Mouse (Mus musculus) heart, adult 8-10 months (tissue): Measurements from ENCODE around the gene Nrsn2. TPM values are rescaled to one million over a fixed set of nuclear protein-coding genes. Genes with fewer than 3 reads are reported as not detected.
A peak's percentile ranks its signal among the peaks of the same experiment; 100 is the strongest.
"Not testable (repeated sequence)": the region's sequence is repeated elsewhere in the genome, so short reads cannot be mapped to it uniquely, and the experiment has no call there.

ENCODE experiments used
- DNase-seq: peaks from one replicate; pipeline ENCODE4 v3.0.0; 2022; ENCODE audit warnings: low spot score
- total RNA-seq, 4 experiments: library from RNA; stranded (reverse); gene quantifications; 2 replicates each; pipeline ENCODE4 v1.2.4; 2022

The Nrsn2 gene
- total RNA-seq, 4 experiments from 2014 or later = not detected

GRCm38 (mm10) chr2:152392786-152393185 lies 16.3 kb upstream of the Nrsn2 start:
- no peak for DNase-seq

DNA sequence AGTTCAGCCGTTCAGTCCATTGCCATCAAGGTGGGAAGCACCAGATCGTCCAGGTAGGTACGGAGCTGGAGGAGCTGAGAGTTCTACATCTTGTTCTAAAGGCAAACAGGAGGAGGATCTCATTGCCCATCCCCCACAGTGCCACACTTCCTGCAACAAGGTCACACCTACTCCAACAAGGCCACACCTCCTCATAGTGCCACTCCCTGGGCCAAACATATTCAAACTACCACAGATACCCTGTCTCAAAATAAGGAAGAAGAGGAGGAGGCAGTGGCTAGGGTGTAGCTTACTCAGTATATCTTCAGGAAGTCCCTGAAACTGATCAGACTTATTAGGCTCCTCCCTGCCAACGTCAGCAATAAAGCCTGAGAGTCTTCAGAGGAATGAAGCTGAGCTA lies 7.8 kb upstream of the Nrsn2 start:
- no peak for DNase-seq

DNA sequence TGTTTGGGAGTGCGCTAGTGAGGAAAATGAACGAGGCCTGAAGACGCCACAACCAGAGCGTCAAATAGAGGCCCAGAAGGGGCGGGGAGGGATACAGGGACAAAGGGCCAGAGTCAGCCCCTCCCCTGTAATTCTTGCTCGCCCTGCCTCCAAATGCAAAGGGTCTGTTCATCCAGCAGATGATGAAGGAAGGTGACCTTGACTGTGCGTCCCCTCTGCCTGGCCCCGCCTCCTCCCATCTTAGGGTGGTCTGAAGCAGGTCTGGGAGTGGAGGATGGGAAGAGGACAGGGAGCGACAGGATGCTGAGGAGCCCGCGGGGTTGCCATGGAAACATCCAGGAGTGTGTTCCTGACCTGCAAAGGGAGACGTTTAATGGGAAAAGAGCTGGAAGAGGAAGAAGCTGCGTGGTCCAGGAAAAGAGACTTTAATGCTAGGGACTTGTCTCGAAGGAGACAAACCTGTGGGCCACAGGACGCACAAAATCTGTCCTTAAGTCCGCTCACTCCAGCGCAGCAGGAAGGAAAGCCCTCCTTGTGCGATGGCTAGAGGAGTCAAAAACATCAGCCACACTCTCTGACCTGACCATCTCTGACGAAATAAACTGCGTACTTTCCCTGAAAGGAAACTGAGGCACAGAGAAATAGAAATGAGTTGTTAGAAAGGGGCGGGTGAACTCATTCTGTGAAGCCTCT lies 640 bp downstream of the Nrsn2 start:
- DNase-seq = no peak

GRCm38 (mm10) chr2:152373547-152373946 lies 2.9 kb downstream of the Nrsn2 start:
- no peak for DNase-seq

DNA sequence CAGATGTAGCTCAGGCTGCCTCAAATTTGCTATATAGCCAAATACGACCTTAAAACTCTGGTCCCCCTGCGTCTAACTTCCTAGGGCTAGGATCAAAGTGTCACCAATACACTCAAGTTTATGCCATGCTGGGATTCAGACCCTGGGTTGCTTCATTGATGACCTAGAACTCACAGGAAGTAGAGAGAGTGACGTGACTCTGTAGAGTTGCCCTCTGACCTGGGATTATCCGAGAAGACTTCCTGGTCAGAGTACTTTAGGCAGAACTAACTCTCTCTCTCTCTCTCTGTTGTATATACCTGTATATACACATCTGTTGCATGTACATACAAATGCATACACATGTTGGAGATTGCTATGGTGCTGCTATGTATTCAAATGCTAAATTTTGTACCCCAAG lies 3.8 kb downstream of the Nrsn2 start:
- no peak for DNase-seq

DNA sequence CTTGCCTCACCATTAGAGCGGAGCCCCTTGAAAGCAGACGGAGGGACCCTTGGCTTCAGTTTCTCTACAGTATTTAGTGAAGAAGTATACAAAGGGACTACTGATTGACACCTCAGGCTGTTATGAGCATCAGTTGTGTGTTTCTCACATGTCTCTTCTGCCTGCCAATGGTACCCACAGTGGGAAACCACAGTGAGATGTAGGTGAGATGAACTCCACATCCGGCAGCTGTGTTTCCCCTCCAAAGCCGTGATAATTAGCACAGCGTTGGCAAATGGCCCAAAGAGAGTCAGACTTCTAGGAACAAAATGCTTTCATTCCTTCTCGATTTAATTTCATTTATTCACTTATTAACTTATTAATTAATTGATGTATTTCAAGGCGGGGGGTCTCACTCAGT lies 4.3 kb downstream of the Nrsn2 start:
- DNase-seq = no peak

DNA sequence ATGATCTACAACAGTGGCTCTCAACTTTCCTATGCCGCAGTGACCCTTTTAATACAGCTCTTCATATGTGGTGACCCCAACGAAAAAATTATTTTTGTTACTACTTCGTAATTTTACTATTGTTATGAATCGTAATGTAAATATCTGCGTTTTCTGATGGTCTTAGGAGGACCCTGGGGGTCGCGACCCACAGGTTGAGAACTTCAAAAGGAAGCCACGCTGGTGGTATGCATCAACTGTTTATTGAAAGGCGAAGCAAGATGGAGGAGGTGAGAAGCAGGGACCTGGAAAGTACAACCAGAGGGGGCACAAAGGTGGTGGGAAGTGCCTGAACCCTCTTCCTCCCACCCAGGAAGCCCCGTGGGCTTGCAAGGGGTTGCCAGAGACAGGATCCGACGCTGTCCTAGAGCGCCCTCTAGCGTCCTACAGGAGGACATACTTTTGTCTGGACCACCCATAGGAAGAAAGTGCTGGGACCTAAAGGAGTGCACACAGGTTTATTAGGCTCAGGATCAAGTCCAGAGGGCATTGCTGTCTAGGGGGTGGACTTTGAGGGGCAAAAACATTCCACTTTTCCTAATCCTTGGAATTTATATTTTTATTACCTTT lies 7.8 kb downstream of the Nrsn2 start:
- peak; percentile 48 for DNase-seq

- DNase-seq = no peak
Observed at GRCm38 (mm10) chr2:152367917-152368316, 8.5 kb downstream of the Nrsn2 start.

DNA sequence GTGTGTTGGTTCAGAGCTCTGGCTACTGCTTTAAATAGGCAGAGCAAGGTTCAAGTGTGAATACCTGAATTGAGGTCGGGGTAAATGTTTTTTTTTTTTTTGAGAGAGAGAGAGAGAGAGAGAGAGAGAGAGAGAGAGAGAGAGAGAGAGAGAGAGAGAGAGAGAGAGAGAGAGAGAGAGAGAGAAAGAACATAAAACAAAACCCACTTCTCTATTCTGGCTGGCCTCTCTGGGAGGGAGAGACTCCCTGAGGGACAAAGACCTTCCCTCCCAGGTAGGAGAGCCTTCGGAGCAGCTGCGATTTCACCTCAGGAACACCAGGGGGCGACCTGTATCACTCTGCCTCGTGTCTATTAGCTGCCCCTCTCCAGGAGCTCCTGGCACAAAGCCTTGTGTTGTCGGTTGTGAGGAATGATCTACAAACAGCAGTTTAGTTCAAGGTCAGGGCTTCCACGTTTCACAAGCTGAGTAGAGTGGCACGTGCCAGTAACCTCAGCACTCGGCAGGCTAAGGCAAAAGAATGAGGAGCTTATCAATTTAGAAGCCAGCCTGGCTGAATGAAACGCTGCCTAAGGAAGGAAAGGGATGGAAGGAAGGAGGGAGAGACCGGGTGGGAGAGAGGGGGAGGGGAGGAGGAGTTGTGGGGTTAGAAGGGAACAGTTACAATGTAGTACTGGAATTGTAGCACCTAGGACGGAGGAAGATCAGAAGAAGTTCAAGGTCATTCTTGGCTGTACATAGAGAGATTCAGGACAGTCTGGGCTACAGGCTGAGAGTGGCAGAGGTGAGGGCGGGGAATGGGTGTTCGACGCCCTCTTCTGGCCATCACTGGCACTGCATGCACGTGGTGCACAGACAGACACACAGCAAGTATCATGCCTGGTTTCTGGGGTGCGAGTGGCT lies 12.9 kb downstream of the Nrsn2 start:
- DNase-seq = peak; percentile 75

GRCm38 (mm10) chr2:152361193-152361592 lies 15.2 kb downstream of the Nrsn2 start:
- no peak for DNase-seq

DNA sequence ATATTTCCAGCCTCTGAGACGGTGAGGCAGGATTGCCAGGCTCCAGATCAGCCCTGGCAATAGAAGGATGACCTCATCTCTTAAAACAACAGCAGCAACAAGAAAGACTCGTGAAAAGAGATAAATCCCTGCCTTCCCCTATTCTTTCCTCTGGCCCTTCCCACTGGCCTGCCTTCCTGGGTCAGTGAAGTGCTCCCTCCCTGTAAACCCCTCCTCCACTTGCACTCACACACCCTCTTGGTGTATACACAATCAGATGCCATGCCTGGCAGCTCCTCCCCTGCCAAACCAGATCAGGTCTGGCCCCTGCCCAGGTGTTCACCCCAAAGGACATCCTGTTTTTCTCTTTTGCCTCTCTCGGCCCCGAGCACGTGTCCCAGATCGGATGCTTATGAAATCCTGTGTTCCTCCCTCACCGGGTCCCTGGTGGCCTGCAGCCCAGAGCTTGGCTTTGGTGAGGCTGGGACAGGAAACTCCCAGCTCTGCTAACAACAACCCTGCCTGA lies 16.1 kb downstream of the Nrsn2 start:
- DNase-seq = peak; percentile 90

DNA sequence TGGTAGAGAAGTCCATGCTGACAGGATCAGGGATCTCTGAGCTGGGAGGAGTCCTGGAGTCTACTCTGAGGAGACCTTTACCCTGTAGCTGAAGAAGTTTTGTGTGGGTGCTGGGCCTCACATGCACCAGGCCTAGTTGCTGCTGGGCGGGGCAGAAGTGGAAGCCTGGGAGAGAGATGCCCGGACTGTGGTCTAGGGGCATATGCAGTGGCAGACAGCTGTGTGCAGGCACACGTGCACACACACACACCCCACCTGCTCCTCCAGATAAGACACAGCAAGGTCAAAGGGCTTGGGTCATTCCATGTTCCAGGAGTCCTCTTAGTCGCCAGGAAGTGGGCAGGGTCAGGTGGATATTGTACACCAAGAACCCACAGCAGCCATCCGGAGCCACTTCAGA lies 16.8 kb downstream of the Nrsn2 start:
- no peak for DNase-seq

DNA sequence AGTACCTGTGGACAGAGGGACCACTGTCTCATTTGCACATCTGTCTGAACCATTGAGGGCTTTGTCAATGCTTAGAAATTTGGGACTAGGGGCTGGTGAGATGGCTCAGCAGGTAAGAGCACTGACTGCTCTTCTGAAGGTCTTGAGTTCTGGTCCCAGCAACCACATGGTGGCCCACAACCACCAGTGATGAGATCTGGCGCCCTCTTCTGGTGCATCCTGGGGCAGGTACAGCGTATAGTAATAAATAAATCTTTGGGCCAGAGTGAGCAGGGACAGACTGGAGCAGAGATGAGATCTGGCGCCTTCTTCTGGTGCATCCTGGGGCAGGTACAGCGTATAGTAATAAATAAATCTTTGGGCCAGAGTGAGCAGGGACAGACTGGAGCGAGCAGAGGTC lies 17.5 kb downstream of the Nrsn2 start:
- not testable (repeated sequence) for DNase-seq

GRCm38 (mm10) chr2:152357254-152357653 lies 19.2 kb downstream of the Nrsn2 start:
- DNase-seq = no peak

DNA sequence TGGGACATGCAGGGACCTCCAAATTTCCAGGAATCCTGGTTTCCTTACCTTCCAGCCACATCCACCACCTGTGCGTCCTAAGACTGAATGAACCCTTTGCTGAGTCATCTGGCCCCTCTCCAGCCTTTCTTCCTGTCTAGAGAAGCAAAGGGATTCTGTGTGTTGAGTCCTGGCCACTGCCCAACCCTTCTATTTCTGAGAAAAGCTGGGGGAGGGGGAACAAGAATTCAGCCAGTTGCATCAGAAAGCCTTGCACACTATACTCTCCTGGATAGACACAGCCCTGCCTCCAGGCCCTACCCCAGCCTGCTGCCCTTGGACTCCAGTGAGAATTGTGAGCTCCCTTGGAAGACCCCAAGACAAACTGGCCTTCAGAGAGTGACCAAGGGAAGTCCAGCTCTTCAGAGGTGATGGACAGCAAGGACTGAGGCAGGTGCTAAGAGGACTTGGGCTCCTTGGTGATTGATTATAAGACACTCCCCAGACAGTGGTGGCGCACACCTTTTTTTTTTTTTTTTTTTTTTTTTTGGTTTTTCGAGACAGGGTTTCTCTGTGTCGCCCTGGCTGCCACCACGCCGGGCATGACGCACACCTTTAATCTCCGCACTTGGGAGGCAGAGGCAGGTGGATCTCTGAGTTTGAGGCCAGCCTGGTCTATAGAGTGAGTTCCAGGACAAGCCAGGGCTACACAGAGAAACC lies 26.4 kb downstream of the Nrsn2 start:
- DNase-seq = peak; percentile 73

DNA sequence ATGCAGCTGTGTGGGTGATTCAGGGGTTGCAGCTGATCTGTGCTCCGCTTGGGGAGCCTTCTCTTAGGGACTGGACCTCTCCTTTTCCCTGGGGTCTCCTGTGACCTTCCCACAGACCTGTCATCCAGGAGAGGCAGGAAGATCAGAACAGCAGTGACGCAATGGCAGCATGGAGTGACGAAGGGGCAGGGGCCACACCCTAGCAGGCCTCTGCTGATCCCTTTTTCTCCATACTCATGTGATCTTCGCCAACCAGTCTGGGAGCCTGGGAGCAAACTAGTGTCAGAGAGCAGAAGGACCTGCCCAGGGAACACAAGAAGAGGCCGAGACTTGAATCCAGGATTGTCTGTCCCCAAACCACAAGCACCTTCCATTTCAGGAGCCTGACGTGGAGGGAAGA lies 27.2 kb downstream of the Nrsn2 start:
- DNase-seq = no peak

DNA sequence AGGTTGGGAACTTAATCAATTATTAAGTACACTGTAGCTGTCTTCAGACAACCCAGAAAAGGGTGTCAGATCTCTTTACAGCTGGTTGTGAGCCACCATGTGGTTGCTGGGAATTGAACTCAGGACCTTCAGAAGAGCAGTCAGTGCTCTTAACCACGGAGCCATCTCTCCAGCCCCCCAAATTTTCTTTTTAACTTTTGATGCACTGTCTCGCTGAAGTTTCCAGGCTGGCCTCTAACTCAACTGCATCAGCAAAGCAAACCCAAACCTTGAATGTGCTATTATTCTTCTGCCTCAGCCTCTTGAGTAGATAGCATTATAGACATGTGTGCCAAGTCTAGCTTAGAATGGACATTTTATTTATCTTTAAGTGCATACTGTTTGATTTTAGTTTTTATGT lies 28.7 kb downstream of the Nrsn2 start:
- no peak for DNase-seq

DNA sequence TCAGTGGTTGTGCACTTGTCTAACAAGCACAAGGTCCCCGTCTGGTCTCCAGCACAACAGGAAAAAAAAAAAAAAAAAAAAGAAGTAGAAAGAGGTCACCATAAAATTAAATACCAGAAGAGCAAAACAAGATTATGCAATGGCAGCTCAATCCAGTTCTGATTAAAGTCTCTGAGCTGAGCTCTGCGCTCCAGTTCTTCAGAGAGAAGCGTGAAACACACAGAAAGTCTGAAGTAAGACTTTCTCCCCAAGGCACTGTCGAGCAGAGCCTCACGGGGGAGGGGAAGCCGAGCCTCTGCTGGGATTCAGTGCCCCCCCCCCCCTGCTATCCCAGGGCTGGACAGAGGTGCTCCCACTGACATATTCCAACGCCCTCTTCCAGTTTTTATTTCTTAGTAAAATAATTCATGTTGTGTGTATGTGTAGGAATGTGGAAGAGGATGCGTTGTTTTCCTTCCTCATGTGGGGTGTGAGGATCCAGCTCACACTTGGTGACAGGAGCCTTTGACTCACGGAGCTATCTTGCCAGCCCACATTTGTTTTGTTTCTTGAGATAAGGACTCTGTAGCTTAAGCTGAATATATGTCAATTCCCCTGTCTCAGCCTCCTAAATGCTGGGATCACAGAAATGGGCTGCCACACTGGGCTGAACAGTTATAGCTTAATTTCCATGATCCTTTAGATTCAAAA lies 29.5 kb downstream of the Nrsn2 start:
- no peak for DNase-seq

GRCm38 (mm10) chr2:152345393-152345792 lies 31.0 kb downstream of the Nrsn2 start:
- no peak for DNase-seq

- DNase-seq = no peak
Observed at GRCm38 (mm10) chr2:152344909-152345308, 31.5 kb downstream of the Nrsn2 start.

DNA sequence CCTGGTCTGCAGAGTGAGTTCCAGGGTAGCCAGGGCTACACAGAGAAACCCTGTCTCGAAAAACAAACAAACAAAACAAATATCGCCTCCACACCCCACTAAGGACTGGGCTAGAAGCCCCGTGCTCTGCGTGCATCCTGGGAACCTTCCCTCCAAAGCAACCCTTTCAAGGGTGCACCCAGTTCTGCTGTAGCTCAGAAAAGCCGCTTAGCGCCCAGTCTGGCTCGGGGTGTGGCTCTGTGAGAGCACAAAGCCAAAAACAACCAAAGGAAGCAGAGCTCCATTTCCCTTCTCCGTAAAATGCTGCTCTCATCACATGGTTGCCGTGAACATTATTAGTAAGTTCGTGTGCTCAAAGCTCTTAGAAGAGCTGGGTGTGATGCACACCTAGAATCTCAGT lies 32.1 kb downstream of the Nrsn2 start:
- DNase-seq = peak; percentile 32
